Mouse (Mus musculus): Measurements from ENCODE around the gene Gm5767. TPM values are rescaled to one million over a fixed set of nuclear protein-coding genes. Genes with fewer than 3 reads are reported as not detected.
A peak's percentile ranks its signal among the peaks of the same experiment; 100 is the strongest.

Gene Gm5767
- total and polyA plus RNA-seq, 2 experiments from 2014 or later = not detected

DNA sequence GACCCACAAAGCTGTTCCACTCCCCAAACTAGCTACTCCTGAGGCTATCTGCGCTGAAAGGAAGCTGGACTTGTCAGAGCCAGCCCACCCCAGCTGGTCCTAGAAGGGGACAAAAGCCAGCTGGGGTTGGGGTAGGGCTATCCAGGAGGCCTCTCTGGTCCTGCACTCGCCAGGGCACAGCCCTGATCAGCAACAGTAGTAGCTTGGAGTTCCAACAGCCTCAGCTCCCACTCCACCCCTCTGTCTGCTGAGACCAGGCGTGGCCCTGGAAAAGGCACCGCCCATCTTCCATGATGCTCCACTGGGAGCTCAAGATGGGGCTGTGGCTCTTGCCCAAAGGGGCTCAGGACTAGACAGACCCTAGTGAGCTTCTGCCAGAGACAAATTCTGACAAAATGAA is 12.8 kb upstream of the Gm5767 start:
- H3K4me1 ChIP-seq (ENCODE audit: insufficient read depth, low read length) = peaks cover 26% of the 10 kb centered on the region; the same call in 1 of the 2 replicates
- no peaks in the 10 kb centered on the region for H3K36me3 ChIP-seq (ENCODE audit: insufficient read depth, low read length)
- 71% methylated on average over 4 of the region's 4 CpGs for WGBS
- no peaks in the 10 kb centered on the region for H3K27me3 ChIP-seq (ENCODE audit: insufficient read depth, low read length)
- no peaks in the 10 kb centered on the region for H3K9me3 ChIP-seq (ENCODE audit: low read length)
- no peak overlapping the region for H3K27ac ChIP-seq
- H3K4me2 ChIP-seq (ENCODE audit: low read depth, low read length) = no peak overlapping the region
- H3K9ac ChIP-seq (replicated peaks; ENCODE audit: low read length) = no peak overlapping the region
- ATAC-seq (no peak), DNase-seq (ENCODE audit: low spot score) (no peak)
- H3K4me3 ChIP-seq (ENCODE audit: low read length) = no peak overlapping the region
- no peak for TF ChIP-seq CTCF (IDR thresholded peaks at IDR 0.05; ENCODE audit: low read depth)

DNA sequence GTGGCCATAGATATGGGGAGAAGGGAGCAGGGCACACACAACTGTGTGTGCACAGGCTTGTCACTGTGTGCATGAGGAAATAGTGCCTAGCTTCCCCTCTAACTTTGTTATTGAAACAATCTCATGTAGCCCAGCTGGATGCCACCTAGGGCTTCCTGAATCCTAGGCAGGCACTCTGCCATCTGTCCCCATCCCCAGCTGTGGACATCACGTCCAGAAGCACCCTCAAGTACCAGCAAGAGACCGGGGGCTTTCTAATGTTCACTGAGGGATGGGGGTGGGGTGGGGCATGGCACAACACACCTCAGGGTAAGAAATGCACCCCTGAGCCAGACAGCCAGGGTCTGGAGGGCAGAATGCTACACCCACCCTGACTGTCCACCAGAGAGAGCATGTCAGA is 12.2 kb upstream of the Gm5767 start:
- Histone ChIP-seq H3K4me1 (ENCODE audit: insufficient read depth, low read length) (peaks cover 26% of the 10 kb centered on the region; the same call in 1 of the 2 replicates), H3K9ac (replicated peaks; ENCODE audit: low read length) (no peak overlapping the region), H3K36me3 (ENCODE audit: insufficient read depth, low read length) (no peaks in the 10 kb centered on the region), H3K27ac (no peak overlapping the region), H3K4me2 (ENCODE audit: low read depth, low read length) (no peak overlapping the region), H3K4me3 (ENCODE audit: low read length) (no peak overlapping the region), H3K27me3 (ENCODE audit: insufficient read depth, low read length) (no peaks in the 10 kb centered on the region), H3K9me3 (ENCODE audit: low read length) (no peaks in the 10 kb centered on the region)
- ATAC-seq (no peak), DNase-seq (ENCODE audit: low spot score) (no peak)
- no peak for TF ChIP-seq CTCF (IDR thresholded peaks at IDR 0.05; ENCODE audit: low read depth)
- WGBS = 46% methylated on average over 2 of the region's 2 CpGs

DNA sequence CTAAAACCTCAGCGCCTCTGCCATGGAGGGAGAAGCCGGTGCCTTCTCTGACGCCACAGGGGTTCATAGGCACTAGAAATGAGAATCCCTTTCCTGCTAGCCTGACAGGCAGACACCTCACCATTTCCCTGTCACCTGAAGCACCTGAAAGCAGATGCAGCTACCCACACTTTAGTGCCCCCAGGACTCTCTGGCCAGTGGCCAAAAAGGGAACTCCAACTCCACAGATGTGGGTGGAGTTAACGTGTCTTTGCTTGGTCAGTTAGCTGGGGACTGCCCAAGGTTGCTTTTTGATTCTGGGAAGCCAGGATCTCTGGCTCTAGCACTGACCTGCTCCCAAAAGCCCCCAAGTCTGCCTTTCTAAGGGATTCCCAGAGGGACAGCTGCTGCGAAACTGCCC is 11.1 kb upstream of the Gm5767 start:
- Histone ChIP-seq H3K27ac (0 out of 2 replicates have a peak overlapping the region, but pooled peaks have one; percentile 22), H3K27me3 (ENCODE audit: insufficient read depth, low read length) (no peaks in the 10 kb centered on the region), H3K36me3 (ENCODE audit: insufficient read depth, low read length) (no peaks in the 10 kb centered on the region), H3K9me3 (ENCODE audit: low read length) (no peaks in the 10 kb centered on the region), H3K9ac (replicated peaks; ENCODE audit: low read length) (peak overlapping the region; percentile 31; the same call in 1 of the 2 replicates), H3K4me2 (ENCODE audit: low read depth, low read length) (peak overlapping the region; percentile 77), H3K4me3 (ENCODE audit: low read length) (peak overlapping the region; percentile 78), H3K4me1 (ENCODE audit: insufficient read depth, low read length) (peaks cover 26% of the 10 kb centered on the region; the same call in 1 of the 2 replicates)
- 44% methylated on average over 5 of the region's 5 CpGs for WGBS
- no peak for ATAC-seq
- peak; percentile 43 for DNase-seq (ENCODE audit: low spot score)
- TF ChIP-seq CTCF (IDR thresholded peaks at IDR 0.05; ENCODE audit: low read depth) = no peak

DNA sequence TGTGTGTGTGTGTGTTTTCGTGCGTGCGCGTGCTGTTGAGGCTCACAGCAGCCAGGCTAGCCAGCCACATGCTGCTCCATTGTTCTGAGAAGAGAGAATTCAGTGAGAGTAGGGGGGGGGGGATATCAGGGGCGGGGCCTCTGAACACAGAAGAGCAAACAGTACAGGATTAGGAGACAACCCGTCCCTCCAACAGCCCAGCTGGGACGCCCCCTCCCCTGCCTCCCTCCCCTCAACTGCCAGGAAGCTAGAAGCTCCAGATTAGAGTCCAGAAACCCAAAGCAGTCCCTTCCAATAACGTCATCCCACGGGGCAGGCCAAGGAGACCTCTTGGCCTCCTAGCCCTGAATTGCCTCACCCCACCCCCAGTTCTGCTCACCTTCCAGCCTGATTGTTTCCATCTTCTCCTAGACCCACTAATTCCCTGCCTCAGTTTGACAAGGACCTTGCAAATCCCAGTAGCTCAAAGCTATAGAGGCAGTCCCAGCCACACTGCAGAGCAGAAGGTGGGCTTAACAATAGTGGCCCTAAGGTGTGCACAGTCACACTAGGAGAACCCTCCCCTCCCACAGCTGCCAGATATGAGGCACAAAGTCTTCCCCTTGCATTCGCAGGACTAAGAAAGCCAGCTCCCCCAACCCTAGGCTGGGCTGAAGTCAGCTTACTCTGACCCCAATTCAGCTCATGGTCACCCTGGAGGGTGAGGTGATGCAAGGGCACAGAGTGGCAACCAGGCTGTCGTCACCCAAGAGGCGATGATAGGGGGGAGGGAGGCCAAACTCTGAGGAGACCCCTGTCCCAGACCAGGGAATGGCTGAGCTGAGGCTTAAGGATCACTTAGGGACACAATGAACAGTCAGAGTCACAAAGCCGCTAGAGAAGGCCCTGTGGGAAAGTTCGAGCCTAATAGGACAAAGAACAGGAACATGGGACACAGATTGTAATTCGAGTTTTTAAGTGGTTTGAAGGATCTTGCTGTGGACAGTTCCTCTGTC is 10.2 kb upstream of the Gm5767 start:
- DNase-seq (ENCODE audit: low spot score) = peak; percentile 69
- Histone ChIP-seq H3K4me2 (ENCODE audit: low read depth, low read length) (peak overlapping the region; percentile 77), H3K9ac (replicated peaks; ENCODE audit: low read length) (peak overlapping the region; percentile 74), H3K9me3 (ENCODE audit: low read length) (no peaks in the 10 kb centered on the region), H3K27me3 (ENCODE audit: insufficient read depth, low read length) (no peaks in the 10 kb centered on the region), H3K36me3 (ENCODE audit: insufficient read depth, low read length) (no peaks in the 10 kb centered on the region), H3K27ac (peak overlapping the region; percentile 78; the same call in 1 of the 2 replicates), H3K4me3 (ENCODE audit: low read length) (peak overlapping the region; percentile 78), H3K4me1 (ENCODE audit: insufficient read depth, low read length) (peaks cover 26% of the 10 kb centered on the region; the same call in 1 of the 2 replicates)
- no peak for TF ChIP-seq CTCF (IDR thresholded peaks at IDR 0.05; ENCODE audit: low read depth)
- WGBS = 7% methylated on average over 15 of the region's 15 CpGs
- peak; percentile 59 for ATAC-seq

DNA sequence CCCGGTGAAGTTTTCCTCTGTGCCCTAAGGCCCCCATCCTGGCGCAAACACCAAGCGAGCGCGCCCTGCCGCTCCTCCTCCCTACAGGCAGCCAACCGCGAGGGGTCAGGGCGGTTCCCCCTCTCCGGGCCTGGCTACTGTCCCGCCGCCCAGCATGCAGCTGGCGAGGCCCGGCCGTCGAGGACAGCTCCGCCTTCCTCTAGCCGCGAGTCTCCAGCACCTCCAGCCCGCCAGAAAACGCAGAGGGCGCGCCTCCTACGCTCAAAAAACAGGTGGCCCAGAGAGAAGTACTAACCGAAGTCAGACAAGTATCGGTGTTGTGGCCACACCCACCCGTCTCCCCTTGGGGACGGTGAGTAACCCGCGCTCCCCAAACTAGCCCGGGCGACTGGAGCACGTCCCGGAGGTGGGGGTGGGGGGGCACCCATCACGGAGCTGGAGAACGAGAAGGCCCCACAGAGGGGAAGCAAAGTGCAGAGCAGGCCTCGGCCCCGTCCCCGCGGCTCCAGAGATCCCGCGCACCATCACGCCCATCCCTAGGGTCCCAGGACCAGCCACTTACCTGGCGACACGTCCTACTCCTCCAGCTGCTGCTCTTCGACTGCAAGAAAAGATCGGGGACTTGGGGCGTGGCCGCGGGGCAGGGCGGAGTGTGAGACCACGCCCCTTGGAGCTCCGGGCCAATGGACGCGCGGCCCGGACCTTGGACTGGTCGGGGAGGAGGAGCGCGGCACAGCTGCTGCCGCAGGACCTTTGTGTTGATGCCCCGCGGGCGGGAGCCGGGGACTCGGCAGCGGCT is 8.8 kb upstream of the Gm5767 start, which contains the start of gene Carhsp1:
Carhsp1 (minus strand) TSS at position 605 of the 799 bp plus-strand sequence.
- Histone ChIP-seq H3K9ac (replicated peaks; ENCODE audit: low read length) (peak within 1 kb of the TSS; percentile 74), H3K36me3 (ENCODE audit: insufficient read depth, low read length) (no peaks in the 10 kb centered on the region), H3K4me3 (ENCODE audit: low read length) (peak within 1 kb of the TSS; percentile 78), H3K27ac (peak within 1 kb of the TSS; percentile 78), H3K9me3 (ENCODE audit: low read length) (no peaks in the 10 kb centered on the region), H3K4me1 (ENCODE audit: insufficient read depth, low read length) (peaks cover 26% of the 10 kb centered on the region; the same call in 1 of the 2 replicates), H3K27me3 (ENCODE audit: insufficient read depth, low read length) (no peaks in the 10 kb centered on the region), H3K4me2 (ENCODE audit: low read depth, low read length) (peak within 1 kb of the TSS; percentile 77)
- under 1% methylated on average over 67 of the region's 67 CpGs for WGBS
- peak; percentile 37 for TF ChIP-seq CTCF (IDR thresholded peaks at IDR 0.05; ENCODE audit: low read depth)
- peak; percentile 89 for ATAC-seq
- peak; percentile 96 for DNase-seq (ENCODE audit: low spot score)

DNA sequence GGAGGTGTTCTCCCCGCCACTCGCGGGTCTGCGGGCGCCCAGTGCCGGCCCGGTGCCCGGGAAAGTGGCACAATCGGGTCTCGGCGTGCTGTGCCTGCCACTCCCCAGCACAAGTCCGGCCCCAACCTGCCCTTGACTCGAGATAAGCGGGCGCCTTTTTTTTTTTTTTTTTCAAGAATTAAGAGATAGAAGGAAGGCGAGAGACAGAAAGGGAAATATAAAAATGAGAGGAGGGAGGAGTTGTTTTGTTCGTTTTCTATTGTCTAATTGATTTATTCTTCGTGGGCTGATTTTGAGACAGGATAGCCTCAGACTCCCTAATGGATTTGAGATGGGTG is 8.3 kb upstream of the Gm5767 start:
- ATAC-seq = no peak
- no peaks in the 10 kb centered on the region for H3K27me3 ChIP-seq (ENCODE audit: insufficient read depth, low read length)
- H3K9me3 ChIP-seq (ENCODE audit: low read length) = no peaks in the 10 kb centered on the region
- H3K4me1 ChIP-seq (ENCODE audit: insufficient read depth, low read length) = peaks cover 26% of the 10 kb centered on the region; the same call in 1 of the 2 replicates
- no peak for TF ChIP-seq CTCF (IDR thresholded peaks at IDR 0.05; ENCODE audit: low read depth)
- H3K36me3 ChIP-seq (ENCODE audit: insufficient read depth, low read length) = no peaks in the 10 kb centered on the region
- H3K4me2 ChIP-seq (ENCODE audit: low read depth, low read length) = peak overlapping the region; percentile 77
- H3K4me3 ChIP-seq (ENCODE audit: low read length) = peak overlapping the region; percentile 78
- peak overlapping the region; percentile 78; the same call in 1 of the 2 replicates for H3K27ac ChIP-seq
- no peak for DNase-seq (ENCODE audit: low spot score)
- H3K9ac ChIP-seq (replicated peaks; ENCODE audit: low read length) = peak overlapping the region; percentile 74
- 0% methylated on average over 11 of the region's 18 CpGs for WGBS

Data from hindbrain, postnatal 0 days (tissue).